Mouse (Mus musculus) stomach, embryonic 15.5 days (tissue): Measurements from ENCODE around the gene Zcchc8. TPM values are rescaled to one million over a fixed set of nuclear protein-coding genes. Genes with fewer than 3 reads are reported as not detected.
A peak's percentile ranks its signal among the peaks of the same experiment; 100 is the strongest.

ENCODE experiments used
- ATAC-seq: fragments of 200-750 bp; cut with Nextera tagmentation; 2 replicates; pipeline ENCODE4 v1.8.0; 2017; ENCODE audit warnings: low read depth, moderate number of reproducible peaks, moderate TSS enrichment; ENCODE audit not compliant: insufficient read depth, low FRiP score
- H3K27ac ChIP-seq: fragments of 300-500 bp; sonication (generic); 2 replicates; pipeline ENCODE4 v1.5.1; 2015; ENCODE audit warnings: mild to moderate bottlenecking, inconsistent platforms
- H3K27me3 ChIP-seq: fragments of 300-500 bp; sonication (generic); replicated peaks from 2 replicates; pipeline ENCODE4 v1.6.1; 2015; ENCODE audit warnings: inconsistent platforms
- H3K36me3 ChIP-seq: fragments of 300-500 bp; sonication (generic); 2 replicates; pipeline ENCODE4 v1.6.1; 2015; ENCODE audit warnings: inconsistent platforms
- H3K4me1 ChIP-seq: fragments of 300-500 bp; sonication (generic); 2 replicates; pipeline ENCODE4 v1.6.1; 2015; ENCODE audit warnings: inconsistent platforms
- H3K4me2 ChIP-seq: fragments of 300-500 bp; sonication (generic); 2 replicates; pipeline ENCODE4 v1.6.1; 2015; ENCODE audit warnings: mild to moderate bottlenecking, inconsistent platforms
- H3K4me3 ChIP-seq: fragments of 300-500 bp; sonication (generic); replicated peaks from 2 replicates; pipeline ENCODE4 v1.5.1; 2015; ENCODE audit warnings: inconsistent platforms
- H3K9ac ChIP-seq: fragments of 300-500 bp; sonication (generic); 2 replicates; pipeline ENCODE4 v1.6.1; 2015; ENCODE audit warnings: inconsistent platforms
- H3K9me3 ChIP-seq: fragments of 300-500 bp; sonication (generic); 2 replicates; pipeline ENCODE4 v1.6.1; 2016; ENCODE audit warnings: inconsistent platforms
- WGBS: fragments of 180-500 bp; shearing (Covaris S2); methylation state at CpG from one replicate; pipeline ENCODE4 v1.1.7; 2015; 5-methylcytosine and 5-hydroxymethylcytosine counted together
- polyA plus RNA-seq: library from polyadenylated mRNA; unstranded; fragments of >200 nt; fragmentation: Nextera tagmentation; extraction: Ambion mirVana; gene quantifications from 2 replicates; pipeline ENCODE4 v1.2.1, GENCODE M21; 2015

Zcchc8 gene
- polyA plus RNA-seq, 1 experiment from 2014 or later: 65.8 TPM

DNA sequence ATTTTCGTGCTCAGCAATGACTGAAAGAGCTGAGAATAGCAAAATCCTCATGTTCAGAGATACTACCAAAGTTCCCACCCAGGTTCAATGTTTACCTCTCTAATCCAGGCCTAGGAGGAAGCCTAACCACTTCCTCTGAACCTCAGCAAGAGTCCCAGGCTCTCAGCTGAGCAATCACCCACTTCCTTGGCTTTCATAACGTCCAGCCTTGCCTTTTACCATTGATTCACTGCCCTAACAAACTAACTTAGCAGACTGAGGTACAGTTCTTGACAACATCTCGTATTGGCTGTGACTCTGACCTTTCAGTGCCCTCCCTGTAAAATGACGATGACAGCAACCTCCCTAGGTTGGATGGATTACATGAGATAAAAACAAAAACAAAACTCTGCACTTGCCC is 38.5 kb downstream of the Zcchc8 start:
- no peaks in the 10 kb centered on the region for H3K9me3 ChIP-seq
- H3K9ac ChIP-seq: no peak overlapping the region
- H3K27ac ChIP-seq: peak overlapping the region; percentile 37; the same call in 1 of the 2 replicates
- ATAC-seq: no peak
- peaks cover 22% of the 10 kb centered on the region for H3K4me1 ChIP-seq
- no peaks in the 10 kb centered on the region for H3K27me3 ChIP-seq
- no peaks in the 10 kb centered on the region for H3K36me3 ChIP-seq
- H3K4me3 ChIP-seq: 0 out of 2 replicates have a peak overlapping the region, but pooled peaks have one; percentile 90
- H3K4me2 ChIP-seq: peak overlapping the region; percentile 85
- 28% methylated on average over 4 of the region's 4 CpGs for WGBS

DNA sequence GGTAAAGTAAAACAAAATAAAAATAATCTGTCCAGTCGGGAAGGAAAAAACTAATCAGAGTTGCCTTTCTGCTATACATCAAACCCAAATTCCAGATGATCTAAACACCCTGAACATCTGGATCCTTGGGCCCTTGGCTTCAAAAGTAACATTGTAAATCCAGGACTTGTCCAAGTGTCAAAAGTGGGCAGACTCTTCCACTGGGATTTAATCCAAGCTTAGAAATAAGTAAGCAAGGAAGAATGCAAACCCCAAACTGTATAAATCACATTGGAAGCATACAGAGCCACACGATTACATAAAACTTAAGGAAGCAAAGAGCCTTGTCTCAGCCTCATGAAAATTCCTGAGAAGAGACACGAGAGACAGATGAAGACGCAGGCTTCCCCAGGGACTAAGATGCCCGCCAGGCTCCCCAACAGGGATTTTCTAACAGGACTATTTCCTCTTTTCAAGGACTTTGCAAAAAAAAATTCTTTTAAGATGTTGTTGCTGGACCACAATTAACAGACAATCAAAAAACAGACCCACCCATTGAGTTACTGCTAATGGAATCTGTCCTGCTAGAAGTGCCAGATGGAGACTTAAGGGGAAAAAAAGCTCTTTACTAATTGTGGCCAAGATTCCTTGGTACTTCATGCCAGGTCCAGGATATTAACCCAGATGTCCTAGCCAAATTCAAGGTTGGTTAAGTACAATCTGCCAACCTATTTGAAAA is 41.2 kb downstream of the Zcchc8 start:
- no peak overlapping the region for H3K4me3 ChIP-seq
- ATAC-seq: no peak
- peak overlapping the region; percentile 61 for H3K27ac ChIP-seq
- H3K4me1 ChIP-seq: peaks cover 17% of the 10 kb centered on the region
- no peak overlapping the region for H3K9ac ChIP-seq
- H3K27me3 ChIP-seq: no peaks in the 10 kb centered on the region
- H3K4me2 ChIP-seq: 0 out of 2 replicates have a peak overlapping the region, but pooled peaks have one; percentile 13
- 28% methylated on average over 5 of the region's 5 CpGs for WGBS
- H3K9me3 ChIP-seq: no peaks in the 10 kb centered on the region
- no peaks in the 10 kb centered on the region for H3K36me3 ChIP-seq

DNA sequence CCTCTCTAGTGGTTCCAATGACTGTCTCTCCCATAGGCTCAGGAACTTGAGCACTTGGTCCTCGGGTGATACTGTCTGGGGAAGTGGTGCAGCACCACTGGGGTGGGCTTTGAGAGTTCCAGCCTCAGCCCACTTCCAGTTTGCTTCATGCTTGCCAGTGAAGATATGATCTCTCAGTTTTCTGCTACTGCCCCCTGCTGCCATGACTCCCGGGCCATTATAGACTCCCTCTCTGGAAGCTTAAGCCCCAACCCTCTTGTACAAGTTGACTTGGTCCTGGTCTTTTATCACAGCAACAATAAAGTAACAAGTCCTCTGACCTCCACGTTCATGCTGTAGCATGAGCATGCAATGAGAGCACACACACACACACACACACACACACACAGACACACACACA is 41.8 kb downstream of the Zcchc8 start:
- Histone ChIP-seq H3K4me3 (no peak overlapping the region), H3K4me2 (no peak overlapping the region), H3K36me3 (no peaks in the 10 kb centered on the region), H3K9ac (no peak overlapping the region), H3K27ac (no peak overlapping the region), H3K9me3 (no peaks in the 10 kb centered on the region), H3K27me3 (no peaks in the 10 kb centered on the region), H3K4me1 (peaks cover 17% of the 10 kb centered on the region)
- no peak for ATAC-seq
- WGBS: 70% methylated on average over 3 of the region's 3 CpGs

DNA sequence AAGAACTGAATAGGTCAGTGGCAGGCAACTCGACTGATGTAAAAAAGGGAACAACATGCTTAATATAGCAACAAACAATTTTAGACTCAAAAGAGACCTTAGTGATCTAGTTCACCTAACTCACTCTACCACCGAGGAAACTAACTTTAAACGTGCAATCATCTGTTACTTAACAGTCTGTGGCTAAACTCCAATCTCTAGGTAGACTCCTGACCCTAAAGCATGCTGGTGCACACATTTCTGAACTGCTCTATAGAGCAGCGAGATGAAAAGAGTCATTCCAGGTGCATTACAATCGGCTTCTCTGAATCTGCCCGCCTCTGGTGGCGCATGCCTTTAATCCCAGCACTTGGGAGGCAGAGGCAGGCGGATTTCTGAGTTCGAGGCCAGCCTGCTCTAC is 45.2 kb downstream of the Zcchc8 start:
- H3K36me3 ChIP-seq: no peaks in the 10 kb centered on the region
- no peaks in the 10 kb centered on the region for H3K9me3 ChIP-seq
- H3K4me1 ChIP-seq: peaks cover 12% of the 10 kb centered on the region
- no peak overlapping the region for H3K27ac ChIP-seq
- no peak overlapping the region for H3K9ac ChIP-seq
- no peak for ATAC-seq
- 81% methylated on average over 9 of the region's 9 CpGs for WGBS
- no peak overlapping the region for H3K4me3 ChIP-seq
- H3K4me2 ChIP-seq: no peak overlapping the region
- H3K27me3 ChIP-seq: no peaks in the 10 kb centered on the region

DNA sequence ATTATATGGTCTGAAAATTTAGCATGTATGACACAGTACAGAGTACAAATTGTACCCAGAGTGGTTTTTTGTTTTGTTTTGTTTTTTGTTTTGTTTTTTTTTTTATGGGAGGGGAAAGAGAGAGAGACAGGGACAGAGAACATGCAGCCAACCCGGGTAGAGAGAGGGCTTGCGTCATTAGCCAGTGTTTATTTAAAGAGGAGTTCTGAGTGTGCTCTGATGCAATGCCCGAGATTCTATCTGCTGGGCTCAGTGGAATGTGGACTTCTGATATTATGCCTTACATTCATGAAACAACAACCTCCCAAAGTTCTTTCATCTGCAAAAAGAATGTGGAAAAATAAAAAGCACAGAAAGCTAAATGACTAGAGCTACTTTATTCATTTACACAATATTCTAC is 45.7 kb downstream of the Zcchc8 start:
- no peaks in the 10 kb centered on the region for H3K27me3 ChIP-seq
- no peaks in the 10 kb centered on the region for H3K36me3 ChIP-seq
- H3K4me3 ChIP-seq: no peak overlapping the region
- H3K27ac ChIP-seq: no peak overlapping the region
- no peak overlapping the region for H3K9ac ChIP-seq
- no peak for ATAC-seq
- no peak overlapping the region for H3K4me2 ChIP-seq
- no peaks in the 10 kb centered on the region for H3K9me3 ChIP-seq
- peaks cover 14% of the 10 kb centered on the region for H3K4me1 ChIP-seq
- 12% methylated on average over 3 of the region's 3 CpGs for WGBS

DNA sequence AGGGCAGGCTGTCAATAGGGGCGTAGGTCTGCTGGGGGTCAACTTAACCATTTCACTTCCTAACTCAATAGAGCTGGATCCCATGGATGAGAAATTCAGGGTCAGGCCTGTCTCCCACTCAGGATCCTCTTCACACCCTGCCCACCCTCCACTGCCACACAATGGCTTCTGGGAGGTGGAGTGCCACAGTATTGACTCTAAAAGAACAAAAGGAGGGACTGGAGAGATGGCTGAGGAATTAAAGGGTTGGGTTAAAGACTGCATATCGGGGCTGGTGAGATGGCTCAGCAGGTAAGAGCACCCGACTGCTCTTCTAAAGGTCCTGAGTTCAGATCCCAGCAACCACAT is 49.5 kb downstream of the Zcchc8 start:
- Histone ChIP-seq H3K4me2 (no peak overlapping the region), H3K27ac (no peak overlapping the region), H3K27me3 (no peaks in the 10 kb centered on the region), H3K4me3 (no peak overlapping the region), H3K36me3 (no peaks in the 10 kb centered on the region), H3K9ac (no peak overlapping the region), H3K9me3 (no peaks in the 10 kb centered on the region), H3K4me1 (peaks cover 11% of the 10 kb centered on the region)
- ATAC-seq: no peak
- 71% methylated on average over 3 of the region's 3 CpGs for WGBS

- WGBS: 40% methylated on average over 14 of the region's 14 CpGs
- Histone ChIP-seq H3K9me3 (no peaks in the 10 kb centered on the region), H3K9ac (no peak overlapping the region), H3K27ac (peak overlapping the region; percentile 35; the same call in 1 of the 2 replicates), H3K4me2 (peak overlapping the region; percentile 8; the same call in 1 of the 2 replicates), H3K4me3 (no peak overlapping the region), H3K27me3 (no peaks in the 10 kb centered on the region), H3K4me1 (peaks cover 11% of the 10 kb centered on the region), H3K36me3 (no peaks in the 10 kb centered on the region)
- no peak for ATAC-seq
Measured at GRCm38 (mm10) chr5:123670800-123671472, 50.0 kb downstream of the Zcchc8 start.

DNA sequence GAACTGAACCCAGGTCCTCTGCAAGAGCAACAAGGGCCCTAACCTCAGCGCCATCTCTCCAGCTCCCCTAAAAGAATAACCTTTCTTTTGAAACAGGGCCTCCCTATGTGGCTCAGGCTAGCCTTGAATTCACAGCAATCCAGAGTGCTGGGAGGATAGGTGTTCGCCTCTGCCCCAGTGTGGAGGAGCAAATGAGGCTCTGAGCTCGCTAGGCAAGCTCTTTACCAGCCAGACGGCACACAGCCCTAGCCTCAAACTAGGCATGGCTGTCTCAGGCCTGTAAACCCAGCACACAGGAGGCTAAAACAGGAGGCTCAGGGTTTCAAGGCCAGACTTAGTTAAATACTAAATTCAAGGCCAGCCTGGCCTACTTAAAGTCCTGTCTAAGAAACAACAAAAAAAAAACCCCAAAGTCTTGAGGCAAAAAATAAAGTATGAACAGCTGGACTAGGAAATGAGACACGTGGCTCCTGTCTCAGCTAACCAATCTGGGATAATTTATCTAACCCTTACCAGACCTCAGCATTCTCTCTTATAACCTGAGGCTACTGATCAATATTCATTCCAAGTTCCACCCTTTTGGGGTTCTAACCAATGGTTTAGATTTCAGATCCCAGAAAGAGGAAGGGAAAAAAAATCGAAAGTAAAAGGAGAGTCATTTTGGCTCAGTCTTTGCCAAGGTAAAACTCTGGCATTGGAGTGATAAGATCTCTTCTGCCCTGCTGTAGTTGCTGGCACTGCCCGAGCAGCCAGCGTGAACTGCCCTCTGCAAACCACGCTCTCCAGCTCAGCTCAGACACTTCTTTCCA is 50.7 kb downstream of the Zcchc8 start:
- no peaks in the 10 kb centered on the region for H3K9me3 ChIP-seq
- H3K4me1 ChIP-seq: peaks cover 11% of the 10 kb centered on the region
- H3K27me3 ChIP-seq: no peaks in the 10 kb centered on the region
- H3K27ac ChIP-seq: peak overlapping the region; percentile 44; the same call in 1 of the 2 replicates
- no peak overlapping the region for H3K4me2 ChIP-seq
- H3K4me3 ChIP-seq: no peak overlapping the region
- 69% methylated on average over 9 of the region's 9 CpGs for WGBS
- no peak for ATAC-seq
- H3K36me3 ChIP-seq: no peaks in the 10 kb centered on the region
- no peak overlapping the region for H3K9ac ChIP-seq

DNA sequence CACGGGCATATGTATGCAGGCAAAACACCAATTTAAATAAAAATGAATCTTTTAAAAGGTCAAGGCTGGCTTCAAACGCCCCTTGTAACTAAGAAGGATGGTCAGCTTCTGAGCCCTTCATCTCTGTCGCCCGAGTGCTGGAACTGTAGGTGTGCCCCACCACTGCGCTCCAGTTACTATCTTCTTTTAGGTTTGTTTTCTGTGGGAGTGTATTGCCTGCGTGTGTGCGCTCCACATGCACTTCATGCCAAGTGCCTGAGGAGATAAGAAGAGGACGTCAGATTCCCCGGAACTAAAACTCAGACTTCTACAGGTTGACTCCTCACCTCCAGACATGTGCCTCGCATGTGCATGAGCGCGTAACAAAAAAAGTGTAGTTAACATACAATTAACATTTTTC is 53.0 kb downstream of the Zcchc8 start:
- Histone ChIP-seq H3K4me3 (no peak overlapping the region), H3K27me3 (no peaks in the 10 kb centered on the region), H3K36me3 (no peaks in the 10 kb centered on the region), H3K27ac (no peak overlapping the region), H3K4me2 (no peak overlapping the region), H3K9ac (no peak overlapping the region), H3K4me1 (peaks cover 15% of the 10 kb centered on the region), H3K9me3 (no peaks in the 10 kb centered on the region)
- no peak for ATAC-seq
- 74% methylated on average over 12 of the region's 12 CpGs for WGBS

DNA sequence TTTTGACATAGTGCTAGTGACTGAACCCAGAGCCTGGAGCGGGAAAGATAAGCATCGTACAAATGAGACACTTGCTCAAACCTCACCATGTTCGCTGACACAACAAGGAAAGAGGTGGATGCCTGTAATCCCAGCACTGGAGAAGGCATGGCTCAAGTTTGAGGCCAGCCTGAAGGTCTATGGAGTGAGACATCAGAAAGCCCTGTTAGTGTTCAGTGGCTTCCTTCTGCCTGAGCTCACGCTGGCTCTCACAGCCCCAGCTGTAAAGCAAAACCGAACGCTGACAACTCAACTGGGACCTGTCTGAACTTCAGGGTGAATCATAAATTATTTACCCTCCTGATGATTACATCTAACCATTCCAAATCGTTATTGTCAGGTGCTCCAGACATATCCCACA is 54.9 kb downstream of the Zcchc8 start:
- H3K4me3 ChIP-seq: no peak overlapping the region
- H3K9me3 ChIP-seq: no peaks in the 10 kb centered on the region
- H3K4me2 ChIP-seq: no peak overlapping the region
- no peak for ATAC-seq
- no peak overlapping the region for H3K9ac ChIP-seq
- H3K27ac ChIP-seq: no peak overlapping the region
- H3K36me3 ChIP-seq: no peaks in the 10 kb centered on the region
- WGBS: 77% methylated on average over 7 of the region's 7 CpGs
- no peaks in the 10 kb centered on the region for H3K27me3 ChIP-seq
- H3K4me1 ChIP-seq: peaks cover 13% of the 10 kb centered on the region

GRCm38 (mm10) chr5:123664329-123664728 is 56.6 kb downstream of the Zcchc8 start:
- ATAC-seq: no peak
- Histone ChIP-seq H3K9ac (no peak overlapping the region), H3K27me3 (no peaks in the 10 kb centered on the region), H3K9me3 (no peaks in the 10 kb centered on the region), H3K36me3 (no peaks in the 10 kb centered on the region), H3K4me3 (no peak overlapping the region), H3K4me1 (peaks cover 8% of the 10 kb centered on the region; the same call in 1 of the 2 replicates), H3K27ac (no peak overlapping the region), H3K4me2 (no peak overlapping the region)
- 62% methylated on average over 7 of the region's 7 CpGs for WGBS

DNA sequence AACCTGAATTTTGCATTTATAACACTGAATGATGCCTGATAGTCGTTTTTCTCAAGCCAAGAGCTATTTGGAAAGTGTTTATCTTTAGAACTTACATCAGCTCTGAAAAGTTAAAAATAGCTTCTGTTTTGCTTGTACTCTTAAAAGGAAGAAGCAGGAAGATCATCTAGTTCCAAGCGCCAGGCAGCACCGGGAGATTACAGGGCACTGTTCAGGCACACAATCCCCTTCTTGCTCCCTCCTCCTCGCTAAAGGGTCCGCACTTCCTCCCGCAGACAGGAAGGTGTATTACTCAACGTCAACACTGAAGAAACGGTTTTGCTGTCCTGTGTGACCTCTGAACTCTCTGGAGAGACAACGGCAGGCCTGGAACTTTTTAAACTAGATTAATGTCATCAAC is 58.8 kb downstream of the Zcchc8 start:
- Histone ChIP-seq H3K9ac (no peak overlapping the region), H3K9me3 (no peaks in the 10 kb centered on the region), H3K4me2 (0 out of 2 replicates have a peak overlapping the region, but pooled peaks have one; percentile 3), H3K27ac (peak overlapping the region; percentile 75), H3K36me3 (no peaks in the 10 kb centered on the region), H3K4me1 (peaks cover 4% of the 10 kb centered on the region; the same call in 1 of the 2 replicates), H3K4me3 (no peak overlapping the region), H3K27me3 (no peaks in the 10 kb centered on the region)
- WGBS: 22% methylated on average over 9 of the region's 9 CpGs
- no peak; the same call in 1 of the 2 replicates for ATAC-seq
